Mouse (Mus musculus): Measurements from ENCODE around the gene Ttc7b. TPM values are rescaled to one million over a fixed set of nuclear protein-coding genes. Genes with fewer than 3 reads are reported as not detected.

Gene Ttc7b
- polyA plus RNA-seq, 1 experiment = 0.13 TPM

DNA sequence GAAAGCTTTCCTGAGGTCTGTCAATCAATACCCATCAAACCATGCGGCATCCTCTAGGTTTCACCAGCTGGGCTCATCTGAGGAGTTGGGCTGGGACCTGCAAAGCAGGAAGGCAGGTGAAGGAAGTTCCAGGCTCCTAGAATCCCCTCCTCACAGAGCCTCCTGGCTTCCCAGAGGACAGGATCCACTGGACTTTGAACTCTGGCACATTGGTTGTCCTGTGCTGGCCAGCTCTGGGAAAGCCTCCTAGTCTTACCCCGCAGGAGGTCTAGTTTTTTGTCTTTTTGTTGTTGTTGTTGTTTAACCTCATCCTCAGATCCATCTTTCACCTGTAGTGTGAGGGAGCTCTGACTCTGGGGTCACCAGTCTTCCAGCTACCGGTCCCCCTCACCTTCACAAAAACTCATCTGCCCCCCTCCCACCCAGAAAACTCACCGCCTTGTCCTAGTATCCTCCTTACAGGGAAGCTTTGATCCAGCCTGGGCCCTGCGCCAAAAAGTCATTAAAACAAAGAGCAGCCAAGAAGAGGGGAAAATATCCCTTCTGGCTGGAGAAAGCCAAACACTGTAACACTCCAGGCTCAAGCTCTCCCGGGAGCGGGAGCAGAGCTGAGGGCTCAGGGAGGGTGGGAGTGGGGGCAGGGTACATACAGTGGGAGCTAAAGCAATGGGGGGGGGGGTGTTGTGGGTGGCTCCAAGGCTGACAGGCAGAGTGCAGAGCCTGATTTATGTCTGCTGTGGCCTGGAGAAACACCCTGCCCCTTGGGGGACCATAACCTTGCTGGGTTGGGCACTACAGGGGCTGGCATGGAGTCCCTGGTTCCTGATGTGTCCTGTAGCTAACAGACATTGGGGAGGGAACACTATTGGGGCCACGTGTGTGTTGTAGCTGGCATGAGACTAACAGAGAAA lies 231.1 kb downstream of the Ttc7b start:
- Histone ChIP-seq H3K27me3 (ENCODE audit: control insufficient read depth) (no peaks in the 10 kb centered on the region), H3K36me3 (ENCODE audit: control insufficient read depth) (no peaks in the 10 kb centered on the region), H3K4me1 (ENCODE audit: control insufficient read depth) (no peaks in the 10 kb centered on the region; the same call in 1 of the 2 replicates), H3K4me3 (replicated peaks) (no peak overlapping the region), H3K9me3 (ENCODE audit: control insufficient read depth, low read length) (peaks cover 1% of the 10 kb centered on the region; the same call in 1 of the 2 replicates)
- TF ChIP-seq TAL1 (IDR thresholded peaks at IDR 0.05; ENCODE audit: low read length) (no peak), GATA1 (IDR thresholded peaks at IDR 0.05; ENCODE audit: low read length) (no peak)

DNA sequence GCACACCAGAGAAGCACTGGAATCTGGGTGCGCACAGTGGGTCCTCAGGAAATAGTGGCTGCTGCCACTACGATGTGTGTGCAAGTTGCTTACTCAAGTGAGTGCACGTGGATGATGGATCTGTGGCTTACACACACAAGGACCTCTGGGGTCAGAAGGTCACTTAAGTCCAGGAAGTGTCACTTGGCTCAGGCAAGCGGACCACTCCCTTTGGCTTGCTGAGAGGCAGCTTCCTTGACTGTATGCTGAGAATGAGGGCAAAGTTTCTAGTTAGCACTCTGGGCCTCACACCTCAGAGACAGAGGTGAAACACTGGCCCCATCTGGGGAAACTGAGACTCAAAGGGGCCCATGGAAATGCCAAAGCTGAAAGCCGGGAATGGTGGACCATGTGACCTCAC lies 232.6 kb downstream of the Ttc7b start:
- H3K36me3 ChIP-seq (ENCODE audit: control insufficient read depth) = no peaks in the 10 kb centered on the region
- H3K27me3 ChIP-seq (ENCODE audit: control insufficient read depth) = no peaks in the 10 kb centered on the region
- H3K4me3 ChIP-seq (replicated peaks) = no peak overlapping the region
- H3K4me1 ChIP-seq (ENCODE audit: control insufficient read depth) = no peaks in the 10 kb centered on the region; the same call in 1 of the 2 replicates
- TF ChIP-seq GATA1 (IDR thresholded peaks at IDR 0.05; ENCODE audit: low read length) (no peak), TAL1 (IDR thresholded peaks at IDR 0.05; ENCODE audit: low read length) (no peak)
- H3K9me3 ChIP-seq (ENCODE audit: control insufficient read depth, low read length) = no peaks in the 10 kb centered on the region

DNA sequence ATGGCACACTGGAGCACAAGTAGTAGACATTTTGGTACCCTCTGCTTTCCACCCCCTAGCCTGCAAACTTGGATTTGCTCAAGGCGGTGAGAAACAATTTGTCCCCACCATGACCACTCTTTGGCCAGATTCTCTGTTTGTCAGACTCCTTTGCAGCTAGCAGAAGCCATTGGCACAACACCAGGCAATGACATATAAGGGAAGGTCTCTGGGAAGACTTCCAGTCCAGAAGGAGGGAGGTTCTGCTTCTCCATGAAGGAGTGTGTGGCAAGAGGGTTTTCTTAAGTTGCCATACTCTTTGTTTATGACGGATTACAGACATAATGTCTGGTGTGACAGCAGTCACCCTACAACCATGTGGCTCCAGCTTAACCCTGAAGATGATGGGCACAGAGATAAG lies 233.1 kb downstream of the Ttc7b start:
- H3K4me3 ChIP-seq (replicated peaks) = no peak overlapping the region
- no peaks in the 10 kb centered on the region for H3K36me3 ChIP-seq (ENCODE audit: control insufficient read depth)
- no peaks in the 10 kb centered on the region for H3K27me3 ChIP-seq (ENCODE audit: control insufficient read depth)
- H3K9me3 ChIP-seq (ENCODE audit: control insufficient read depth, low read length) = no peaks in the 10 kb centered on the region
- no peaks in the 10 kb centered on the region; the same call in 1 of the 2 replicates for H3K4me1 ChIP-seq (ENCODE audit: control insufficient read depth)
- no peak for TF ChIP-seq TAL1 (IDR thresholded peaks at IDR 0.05; ENCODE audit: low read length)
- no peak for TF ChIP-seq GATA1 (IDR thresholded peaks at IDR 0.05; ENCODE audit: low read length)

DNA sequence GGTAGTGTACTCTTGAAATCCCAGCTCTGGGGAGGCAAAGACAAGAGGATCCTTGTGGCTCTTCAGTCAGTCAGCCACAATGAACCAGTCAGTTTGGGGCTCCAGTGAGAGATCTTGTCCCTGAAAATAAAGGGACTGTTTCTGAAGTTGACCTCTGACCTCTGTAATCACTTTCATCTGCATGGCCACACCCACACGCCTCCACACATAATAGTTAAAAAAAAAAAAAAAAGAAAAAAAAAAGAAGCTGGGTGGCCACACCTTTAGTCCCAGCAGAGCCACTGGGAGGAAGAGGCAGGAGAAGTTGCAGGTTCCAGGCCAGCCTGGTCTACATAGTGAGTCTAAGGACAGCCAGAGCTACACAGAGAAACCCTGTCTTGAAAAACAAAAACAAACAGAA lies 237.3 kb downstream of the Ttc7b start:
- H3K36me3 ChIP-seq (ENCODE audit: control insufficient read depth) = no peaks in the 10 kb centered on the region
- TF ChIP-seq GATA1 (IDR thresholded peaks at IDR 0.05; ENCODE audit: low read length) (no peak), TAL1 (IDR thresholded peaks at IDR 0.05; ENCODE audit: low read length) (no peak)
- no peaks in the 10 kb centered on the region for H3K27me3 ChIP-seq (ENCODE audit: control insufficient read depth)
- H3K9me3 ChIP-seq (ENCODE audit: control insufficient read depth, low read length) = no peaks in the 10 kb centered on the region
- no peak overlapping the region for H3K4me3 ChIP-seq (replicated peaks)
- H3K4me1 ChIP-seq (ENCODE audit: control insufficient read depth) = no peaks in the 10 kb centered on the region

- no peaks in the 10 kb centered on the region for H3K9me3 ChIP-seq (ENCODE audit: control insufficient read depth, low read length)
- no peak overlapping the region for H3K4me3 ChIP-seq (replicated peaks)
- no peaks in the 10 kb centered on the region; the same call in 1 of the 2 replicates for H3K4me1 ChIP-seq (ENCODE audit: control insufficient read depth)
- no peaks in the 10 kb centered on the region for H3K36me3 ChIP-seq (ENCODE audit: control insufficient read depth)
- H3K27me3 ChIP-seq (ENCODE audit: control insufficient read depth) = no peaks in the 10 kb centered on the region
- TF ChIP-seq GATA1 (IDR thresholded peaks at IDR 0.05; ENCODE audit: low read length) (no peak), TAL1 (IDR thresholded peaks at IDR 0.05; ENCODE audit: low read length) (no peak)
Measured at GRCm38 (mm10) chr12:100282025-100282885, 238.4 kb downstream of the Ttc7b start.

GRCm38 (mm10) chr12:100280972-100281794 lies 239.4 kb downstream of the Ttc7b start:
- TF ChIP-seq TAL1 (IDR thresholded peaks at IDR 0.05; ENCODE audit: low read length) = no peak
- TF ChIP-seq GATA1 (IDR thresholded peaks at IDR 0.05; ENCODE audit: low read length) = no peak
- Histone ChIP-seq H3K4me3 (replicated peaks) (no peak overlapping the region), H3K36me3 (ENCODE audit: control insufficient read depth) (no peaks in the 10 kb centered on the region), H3K9me3 (ENCODE audit: control insufficient read depth, low read length) (no peaks in the 10 kb centered on the region), H3K27me3 (ENCODE audit: control insufficient read depth) (no peaks in the 10 kb centered on the region), H3K4me1 (ENCODE audit: control insufficient read depth) (peaks cover 2% of the 10 kb centered on the region)

DNA sequence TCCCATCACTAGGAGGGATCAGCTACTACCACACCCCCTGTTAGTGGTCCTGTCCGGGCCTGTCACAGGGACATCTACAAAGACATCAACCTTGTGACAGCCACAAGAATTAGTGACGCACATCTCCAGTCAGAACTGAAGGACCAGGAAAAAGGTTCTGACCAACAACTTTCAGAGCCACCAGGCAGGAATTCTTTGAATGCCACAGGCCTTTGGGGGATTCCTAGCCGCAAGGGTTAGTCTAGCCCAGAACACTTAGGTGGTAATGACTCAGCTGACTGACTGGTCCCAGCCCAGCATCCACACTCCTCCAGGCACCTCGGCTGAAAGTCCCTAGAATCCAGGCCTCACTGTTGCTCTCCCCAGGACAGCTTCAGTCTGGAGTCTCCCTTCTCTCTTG lies 240.7 kb downstream of the Ttc7b start:
- no peaks in the 10 kb centered on the region for H3K36me3 ChIP-seq (ENCODE audit: control insufficient read depth)
- no peaks in the 10 kb centered on the region for H3K9me3 ChIP-seq (ENCODE audit: control insufficient read depth, low read length)
- H3K27me3 ChIP-seq (ENCODE audit: control insufficient read depth) = no peaks in the 10 kb centered on the region
- peaks cover 2% of the 10 kb centered on the region for H3K4me1 ChIP-seq (ENCODE audit: control insufficient read depth)
- TF ChIP-seq GATA1 (IDR thresholded peaks at IDR 0.05; ENCODE audit: low read length) (no peak), TAL1 (IDR thresholded peaks at IDR 0.05; ENCODE audit: low read length) (no peak)
- H3K4me3 ChIP-seq (replicated peaks) = no peak overlapping the region

GRCm38 (mm10) chr12:100278358-100278757 lies 242.3 kb downstream of the Ttc7b start:
- Histone ChIP-seq H3K36me3 (ENCODE audit: control insufficient read depth) (no peaks in the 10 kb centered on the region), H3K4me1 (ENCODE audit: control insufficient read depth) (peaks cover 2% of the 10 kb centered on the region), H3K4me3 (replicated peaks) (no peak overlapping the region), H3K27me3 (ENCODE audit: control insufficient read depth) (no peaks in the 10 kb centered on the region), H3K9me3 (ENCODE audit: control insufficient read depth, low read length) (no peaks in the 10 kb centered on the region)
- no peak for TF ChIP-seq GATA1 (IDR thresholded peaks at IDR 0.05; ENCODE audit: low read length)
- no peak for TF ChIP-seq TAL1 (IDR thresholded peaks at IDR 0.05; ENCODE audit: low read length)

Measured in erythroblast, embryonic 14.5 days (primary cell).